Mouse (Mus musculus): ENCODE measurements around the gene Snd1. TPM values are rescaled to one million over a fixed set of nuclear protein-coding genes. Genes with fewer than 3 reads are reported as not detected.
A peak's percentile ranks its signal among the peaks of the same experiment; 100 is the strongest.

Snd1 gene
- polyA plus RNA-seq, 1 experiment from 2014 or later = 128 TPM

GRCm38 (mm10) chr6:28629866-28630265 is 154.9 kb downstream of the Snd1 start:
- no peak overlapping the region for H3K4me2 ChIP-seq (ENCODE audit: low read depth, low read length)
- no peak overlapping the region for H3K9ac ChIP-seq (ENCODE audit: low read length)
- H3K27me3 ChIP-seq (ENCODE audit: control insufficient read depth, insufficient read depth, low read depth, low read length) = no peaks in the 10 kb centered on the region
- H3K9me3 ChIP-seq (ENCODE audit: control insufficient read depth, low read length) = no peaks in the 10 kb centered on the region
- H3K4me3 ChIP-seq (ENCODE audit: low read length) = no peak overlapping the region
- 0 out of 2 replicates have a peak, but pooled peaks cover 4% of the 10 kb centered on the region for H3K4me1 ChIP-seq (replicated peaks; ENCODE audit: control insufficient read depth, insufficient read depth, low read length)
- no peak for ATAC-seq (ENCODE audit: low read depth)
- H3K36me3 ChIP-seq (ENCODE audit: control insufficient read depth, insufficient read depth, low read length) = no peaks in the 10 kb centered on the region
- WGBS = 51% methylated on average over 2 of the region's 2 CpGs
- H3K27ac ChIP-seq (ENCODE audit: low read length) = no peak overlapping the region

GRCm38 (mm10) chr6:28630926-28631325 is 156.0 kb downstream of the Snd1 start:
- WGBS = 74% methylated on average over 2 of the region's 2 CpGs
- Histone ChIP-seq H3K4me3 (ENCODE audit: low read length) (no peak overlapping the region), H3K4me2 (ENCODE audit: low read depth, low read length) (no peak overlapping the region), H3K27ac (ENCODE audit: low read length) (no peak overlapping the region), H3K27me3 (ENCODE audit: control insufficient read depth, insufficient read depth, low read depth, low read length) (no peaks in the 10 kb centered on the region), H3K36me3 (ENCODE audit: control insufficient read depth, insufficient read depth, low read length) (no peaks in the 10 kb centered on the region), H3K4me1 (replicated peaks; ENCODE audit: control insufficient read depth, insufficient read depth, low read length) (0 out of 2 replicates have a peak, but pooled peaks cover 4% of the 10 kb centered on the region), H3K9me3 (ENCODE audit: control insufficient read depth, low read length) (no peaks in the 10 kb centered on the region), H3K9ac (ENCODE audit: low read length) (no peak overlapping the region)
- no peak for ATAC-seq (ENCODE audit: low read depth)

- Histone ChIP-seq H3K27ac (ENCODE audit: low read length) (no peak overlapping the region), H3K4me3 (ENCODE audit: low read length) (no peak overlapping the region), H3K9me3 (ENCODE audit: control insufficient read depth, low read length) (no peaks in the 10 kb centered on the region), H3K36me3 (ENCODE audit: control insufficient read depth, insufficient read depth, low read length) (no peaks in the 10 kb centered on the region), H3K27me3 (ENCODE audit: control insufficient read depth, insufficient read depth, low read depth, low read length) (no peaks in the 10 kb centered on the region), H3K4me1 (replicated peaks; ENCODE audit: control insufficient read depth, insufficient read depth, low read length) (0 out of 2 replicates have a peak, but pooled peaks cover 4% of the 10 kb centered on the region), H3K9ac (ENCODE audit: low read length) (no peak overlapping the region), H3K4me2 (ENCODE audit: low read depth, low read length) (no peak overlapping the region)
- WGBS = 36% methylated on average over 2 of the region's 2 CpGs
- no peak for ATAC-seq (ENCODE audit: low read depth)
These were observed 158.2 kb downstream of the Snd1 start for GRCm38 (mm10) chr6:28633120-28633519.

DNA sequence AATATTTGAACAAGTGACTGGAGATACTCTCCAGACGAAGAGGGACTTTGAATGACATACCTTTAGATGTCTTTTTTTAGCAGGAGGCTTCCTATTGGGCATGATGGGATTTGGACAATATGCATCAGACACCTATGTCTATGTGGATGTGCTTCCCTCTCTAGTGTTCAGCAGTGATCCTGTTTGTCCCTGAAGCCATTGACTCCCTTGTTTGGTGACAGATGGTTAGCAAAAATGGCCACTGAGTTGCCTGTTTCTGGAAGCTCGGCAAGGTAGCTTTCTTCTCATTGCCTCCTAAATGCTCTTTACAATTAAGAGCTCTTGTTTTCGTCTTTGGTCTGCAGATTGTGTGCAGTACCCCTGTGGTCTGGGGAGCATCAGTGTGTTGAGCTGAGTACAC is 158.7 kb downstream of the Snd1 start:
- 0 out of 2 replicates have a peak, but pooled peaks cover 4% of the 10 kb centered on the region for H3K4me1 ChIP-seq (replicated peaks; ENCODE audit: control insufficient read depth, insufficient read depth, low read length)
- 72% methylated on average over 3 of the region's 3 CpGs for WGBS
- no peaks in the 10 kb centered on the region for H3K27me3 ChIP-seq (ENCODE audit: control insufficient read depth, insufficient read depth, low read depth, low read length)
- no peak overlapping the region for H3K4me3 ChIP-seq (ENCODE audit: low read length)
- no peak overlapping the region for H3K9ac ChIP-seq (ENCODE audit: low read length)
- no peak overlapping the region for H3K27ac ChIP-seq (ENCODE audit: low read length)
- H3K36me3 ChIP-seq (ENCODE audit: control insufficient read depth, insufficient read depth, low read length) = no peaks in the 10 kb centered on the region
- ATAC-seq (ENCODE audit: low read depth) = no peak
- no peaks in the 10 kb centered on the region for H3K9me3 ChIP-seq (ENCODE audit: control insufficient read depth, low read length)
- H3K4me2 ChIP-seq (ENCODE audit: low read depth, low read length) = no peak overlapping the region

GRCm38 (mm10) chr6:28635092-28635491 is 160.2 kb downstream of the Snd1 start:
- Histone ChIP-seq H3K9me3 (ENCODE audit: control insufficient read depth, low read length) (no peaks in the 10 kb centered on the region), H3K27ac (ENCODE audit: low read length) (no peak overlapping the region), H3K4me1 (replicated peaks; ENCODE audit: control insufficient read depth, insufficient read depth, low read length) (0 out of 2 replicates have a peak, but pooled peaks cover 4% of the 10 kb centered on the region), H3K9ac (ENCODE audit: low read length) (no peak overlapping the region), H3K36me3 (ENCODE audit: control insufficient read depth, insufficient read depth, low read length) (no peaks in the 10 kb centered on the region), H3K4me2 (ENCODE audit: low read depth, low read length) (no peak overlapping the region), H3K27me3 (ENCODE audit: control insufficient read depth, insufficient read depth, low read depth, low read length) (no peaks in the 10 kb centered on the region), H3K4me3 (ENCODE audit: low read length) (no peak overlapping the region)
- no peak for ATAC-seq (ENCODE audit: low read depth)
- WGBS = 19% methylated on average over 1 of the region's 1 CpGs

GRCm38 (mm10) chr6:28635531-28636348 is 160.8 kb downstream of the Snd1 start:
- no peak overlapping the region for H3K9ac ChIP-seq (ENCODE audit: low read length)
- H3K4me3 ChIP-seq (ENCODE audit: low read length) = no peak overlapping the region
- H3K9me3 ChIP-seq (ENCODE audit: control insufficient read depth, low read length) = no peaks in the 10 kb centered on the region
- H3K27me3 ChIP-seq (ENCODE audit: control insufficient read depth, insufficient read depth, low read depth, low read length) = no peaks in the 10 kb centered on the region
- 69% methylated on average over 6 of the region's 6 CpGs for WGBS
- no peak overlapping the region for H3K4me2 ChIP-seq (ENCODE audit: low read depth, low read length)
- no peak for ATAC-seq (ENCODE audit: low read depth)
- 0 out of 2 replicates have a peak, but pooled peaks cover 4% of the 10 kb centered on the region for H3K4me1 ChIP-seq (replicated peaks; ENCODE audit: control insufficient read depth, insufficient read depth, low read length)
- H3K36me3 ChIP-seq (ENCODE audit: control insufficient read depth, insufficient read depth, low read length) = no peaks in the 10 kb centered on the region
- H3K27ac ChIP-seq (ENCODE audit: low read length) = no peak overlapping the region

GRCm38 (mm10) chr6:28640088-28640487 is 165.1 kb downstream of the Snd1 start:
- no peak for ATAC-seq (ENCODE audit: low read depth)
- Histone ChIP-seq H3K9me3 (ENCODE audit: control insufficient read depth, low read length) (no peaks in the 10 kb centered on the region), H3K27ac (ENCODE audit: low read length) (no peak overlapping the region), H3K4me3 (ENCODE audit: low read length) (no peak overlapping the region), H3K4me2 (ENCODE audit: low read depth, low read length) (no peak overlapping the region), H3K9ac (ENCODE audit: low read length) (no peak overlapping the region), H3K4me1 (replicated peaks; ENCODE audit: control insufficient read depth, insufficient read depth, low read length) (no peaks in the 10 kb centered on the region), H3K27me3 (ENCODE audit: control insufficient read depth, insufficient read depth, low read depth, low read length) (no peaks in the 10 kb centered on the region), H3K36me3 (ENCODE audit: control insufficient read depth, insufficient read depth, low read length) (no peaks in the 10 kb centered on the region)
- WGBS = 94% methylated on average over 5 of the region's 5 CpGs

- no peak overlapping the region for H3K27ac ChIP-seq (ENCODE audit: low read length)
- H3K9me3 ChIP-seq (ENCODE audit: control insufficient read depth, low read length) = no peaks in the 10 kb centered on the region
- 49% methylated on average over 2 of the region's 2 CpGs for WGBS
- peak; percentile 31; the same call in 1 of the 2 replicates for ATAC-seq (ENCODE audit: low read depth)
- no peaks in the 10 kb centered on the region for H3K36me3 ChIP-seq (ENCODE audit: control insufficient read depth, insufficient read depth, low read length)
- no peaks in the 10 kb centered on the region for H3K4me1 ChIP-seq (replicated peaks; ENCODE audit: control insufficient read depth, insufficient read depth, low read length)
- H3K9ac ChIP-seq (ENCODE audit: low read length) = no peak overlapping the region
- no peak overlapping the region for H3K4me3 ChIP-seq (ENCODE audit: low read length)
- H3K4me2 ChIP-seq (ENCODE audit: low read depth, low read length) = no peak overlapping the region
- H3K27me3 ChIP-seq (ENCODE audit: control insufficient read depth, insufficient read depth, low read depth, low read length) = no peaks in the 10 kb centered on the region
These were observed 168.0 kb downstream of the Snd1 start for GRCm38 (mm10) chr6:28642909-28643308.

GRCm38 (mm10) chr6:28645231-28645630 is 170.3 kb downstream of the Snd1 start:
- Histone ChIP-seq H3K4me3 (ENCODE audit: low read length) (no peak overlapping the region), H3K9ac (ENCODE audit: low read length) (no peak overlapping the region), H3K27ac (ENCODE audit: low read length) (no peak overlapping the region)

More at GRCm38 (mm10) chr6:28645231-28645630, 170.3 kb downstream of the Snd1 start:
- Histone ChIP-seq H3K4me1 (replicated peaks; ENCODE audit: control insufficient read depth, insufficient read depth, low read length) (no peaks in the 10 kb centered on the region), H3K9me3 (ENCODE audit: control insufficient read depth, low read length) (no peaks in the 10 kb centered on the region), H3K27me3 (ENCODE audit: control insufficient read depth, insufficient read depth, low read depth, low read length) (no peaks in the 10 kb centered on the region), H3K36me3 (ENCODE audit: control insufficient read depth, insufficient read depth, low read length) (no peaks in the 10 kb centered on the region), H3K4me2 (ENCODE audit: low read depth, low read length) (no peak overlapping the region)
- ATAC-seq (ENCODE audit: low read depth) = no peak
